Comparison of ENCODE assay signal across 9 mouse cellular contexts in the genomic region with DNA sequence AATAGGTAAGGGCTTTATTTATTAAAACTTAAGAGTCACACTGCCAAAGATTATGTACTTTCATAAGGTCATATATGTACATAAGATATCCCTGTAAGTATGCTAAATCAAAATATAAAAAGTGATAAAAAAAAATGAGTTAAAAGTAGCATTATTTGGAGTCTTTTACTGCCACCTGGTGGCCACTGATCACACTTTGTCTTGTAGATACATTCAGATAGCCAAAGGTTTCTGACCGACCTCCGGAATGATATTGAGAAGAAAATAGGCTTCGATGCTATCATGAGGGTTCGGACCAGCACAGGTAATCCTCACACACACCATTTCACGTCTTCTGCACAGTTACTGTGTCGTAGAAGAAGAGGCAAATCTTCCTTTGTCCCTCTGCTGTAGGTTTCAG. TPM values are rescaled to one million over a fixed set of nuclear protein-coding genes. Genes with fewer than 3 reads are reported as not detected.
A peak's percentile ranks its signal among the peaks of the same experiment; 100 is the strongest.
DNase-seq lines count a peak whose midpoint lies in the region; ATAC-seq lines count a peak whose summit lies in the region.
"Had no signal": no experiment of that assay in that cellular context is flagged by ENCODE, and none has a peak within 500 bp of the region (broad histone marks: within the 10 kb centered on the region; RNA-seq: fewer than 3 reads in every experiment).

No protein-coding gene starts in this region.

- H3K4me2 ChIP-seq in forebrain, embryonic 13.5 days: no peak overlapping the region
- no peak overlapping the region for H3K4me2 ChIP-seq in forebrain, embryonic 11.5 days (ENCODE audit: low read depth, low read length, severe bottlenecking)
- no peak overlapping the region for H3K4me2 ChIP-seq in midbrain, embryonic 11.5 days
- H3K4me2 ChIP-seq: heart, embryonic 15.5 days had no signal

- no peaks in the 10 kb centered on the region for H3K9me3 ChIP-seq in forebrain, embryonic 13.5 days (replicated peaks)
- no peaks in the 10 kb centered on the region for H3K9me3 ChIP-seq in forebrain, embryonic 11.5 days (ENCODE audit: control insufficient read depth, low read length)
- no peaks in the 10 kb centered on the region for H3K9me3 ChIP-seq in midbrain, embryonic 11.5 days (ENCODE audit: control insufficient read depth, low read length)
- no peaks in the 10 kb centered on the region for H3K9me3 ChIP-seq in midbrain, embryonic 10.5 days (replicated peaks)
- H3K9me3 ChIP-seq: heart, embryonic 15.5 days had no signal

- H3K4me1 ChIP-seq in forebrain, embryonic 13.5 days: no peaks in the 10 kb centered on the region
- H3K4me1 ChIP-seq in forebrain, embryonic 11.5 days (replicated peaks; ENCODE audit: control insufficient read depth, insufficient read depth, low read length): no peaks in the 10 kb centered on the region
- H3K4me1 ChIP-seq in midbrain, embryonic 11.5 days (ENCODE audit: control insufficient read depth, insufficient read depth, low read length): no peaks in the 10 kb centered on the region
- H3K4me1 ChIP-seq in midbrain, embryonic 10.5 days: no peaks in the 10 kb centered on the region

- no peaks in the 10 kb centered on the region for H3K36me3 ChIP-seq in forebrain, embryonic 13.5 days (ENCODE audit: poor library complexity, severe bottlenecking)
- H3K36me3 ChIP-seq in forebrain, embryonic 11.5 days (ENCODE audit: control insufficient read depth, insufficient read depth, low read length): no peaks in the 10 kb centered on the region
- no peaks in the 10 kb centered on the region for H3K36me3 ChIP-seq in midbrain, embryonic 11.5 days (ENCODE audit: control insufficient read depth, insufficient read depth, low read length)
- H3K36me3 ChIP-seq in midbrain, embryonic 10.5 days: no peaks in the 10 kb centered on the region

- H3K27me3 ChIP-seq in forebrain, embryonic 13.5 days: no peaks in the 10 kb centered on the region
- H3K27me3 ChIP-seq in forebrain, embryonic 11.5 days (ENCODE audit: control insufficient read depth, insufficient read depth, low read length): no peaks in the 10 kb centered on the region
- H3K27me3 ChIP-seq in midbrain, embryonic 11.5 days (ENCODE audit: control insufficient read depth, insufficient read depth, low read length): no peaks in the 10 kb centered on the region
- H3K27me3 ChIP-seq in midbrain, embryonic 10.5 days (ENCODE audit: low read depth, poor library complexity, severe bottlenecking): no peaks in the 10 kb centered on the region
- H3K27me3 ChIP-seq: heart, embryonic 15.5 days had no signal

- H3K9ac ChIP-seq in forebrain, embryonic 13.5 days: no peak overlapping the region
- no peak overlapping the region for H3K9ac ChIP-seq in forebrain, embryonic 11.5 days (ENCODE audit: low read length)
- H3K9ac ChIP-seq in midbrain, embryonic 11.5 days (ENCODE audit: low read length): no peak overlapping the region
- H3K9ac ChIP-seq: heart, embryonic 15.5 days had no signal

- 0 out of 2 replicates have a peak, but pooled peaks have one; percentile 16 for ATAC-seq in forebrain, embryonic 13.5 days
- no peak for ATAC-seq in forebrain, embryonic 11.5 days (replicated peaks; ENCODE audit: low FRiP score)
- 0 out of 2 replicates have a peak, but pooled peaks have one; percentile 16 for ATAC-seq in midbrain, embryonic 11.5 days (ENCODE audit: low FRiP score)

- no peak overlapping the region for H3K27ac ChIP-seq in forebrain, embryonic 13.5 days
- no peak overlapping the region for H3K27ac ChIP-seq in forebrain, embryonic 11.5 days (ENCODE audit: low read depth, low read length)
- no peak overlapping the region for H3K27ac ChIP-seq in midbrain, embryonic 11.5 days (ENCODE audit: low read depth, low read length)
- no peak overlapping the region for H3K27ac ChIP-seq in midbrain, embryonic 10.5 days (replicated peaks)
- H3K27ac ChIP-seq: heart, embryonic 15.5 days had no signal

- no peak for DNase-seq in forebrain, embryonic 11.5 days (ENCODE audit: low spot score)
- peak; percentile 87 for DNase-seq in midbrain, embryonic 11.5 days (ENCODE audit: low spot score, missing footprints)
- no peak for DNase-seq in midbrain, embryonic 10.5 days (ENCODE audit: low spot score)
- peak; percentile 72 for DNase-seq in ZHBTc4 (ENCODE audit: low read depth, low spot score)
- peak; percentile 60 for DNase-seq in heart, postnatal 4 days
- peak; percentile 81 for DNase-seq in lung, postnatal 36 days
- DNase-seq in yolk sac, embryonic 10.5 days (ENCODE audit: low spot score): no peak

- 67% methylated on average over 6 of the region's 6 CpGs for WGBS in forebrain, embryonic 13.5 days
- 70% methylated on average over 6 of the region's 6 CpGs for WGBS in forebrain, embryonic 11.5 days
- 74% methylated on average over 6 of the region's 6 CpGs for WGBS in midbrain, embryonic 11.5 days
- WGBS in midbrain, embryonic 10.5 days: 71% methylated on average over 6 of the region's 6 CpGs

- H3K4me3 ChIP-seq in forebrain, embryonic 13.5 days: no peak overlapping the region
- no peak overlapping the region for H3K4me3 ChIP-seq in forebrain, embryonic 11.5 days (ENCODE audit: low read depth, low read length)
- H3K4me3 ChIP-seq in midbrain, embryonic 11.5 days (ENCODE audit: low read depth, low read length): no peak overlapping the region
- H3K4me3 ChIP-seq in midbrain, embryonic 10.5 days: no peak overlapping the region
- H3K4me3 ChIP-seq: heart, embryonic 15.5 days had no signal

RNA-seq across cellular contexts. Expression of a gene that starts 32.7 kb away (rescaled TPM):
- polyA plus RNA-seq in forebrain, embryonic 13.5 days (2015; fragmentation: Nextera tagmentation; extraction: Ambion mirVana): 33.0 and 33.7 TPM in 2 replicates
- 33.5 and 35.1 TPM in 2 replicates for polyA plus RNA-seq in forebrain, embryonic 11.5 days (2014; fragmentation: Nextera tagmentation; extraction: Ambion mirVana)
- polyA plus RNA-seq in midbrain, embryonic 11.5 days (2014; fragmentation: Nextera tagmentation; extraction: Ambion mirVana): 34.8 and 37.1 TPM in 2 replicates
- 36.3 and 38.6 TPM in 2 replicates for polyA plus RNA-seq in midbrain, embryonic 10.5 days (2016; fragmentation: Nextera tagmentation; extraction: Ambion mirVana)
- 10 to 100 TPM; 15.5 to 16.9 TPM for total RNA-seq in heart, postnatal 4 days (2021)

Comparison
In these comparisons a context has a peak if more than half of its experiments do, and no peak if none do; other contexts are left out.
1. DNase-seq: peak in midbrain, embryonic 11.5 days (single experiment), ZHBTc4 (single experiment), heart, postnatal 4 days (single experiment) and lung, postnatal 36 days (single experiment); none in forebrain, embryonic 11.5 days (single experiment), midbrain, embryonic 10.5 days (single experiment) and yolk sac, embryonic 10.5 days (single experiment).